Mouse (Mus musculus): ENCODE data around the gene Klrg1. TPM values are rescaled to one million over a fixed set of nuclear protein-coding genes. Genes with fewer than 3 reads are reported as not detected.

Klrg1 gene
- polyA plus RNA-seq, 1 experiment, result 1.1 TPM

DNA sequence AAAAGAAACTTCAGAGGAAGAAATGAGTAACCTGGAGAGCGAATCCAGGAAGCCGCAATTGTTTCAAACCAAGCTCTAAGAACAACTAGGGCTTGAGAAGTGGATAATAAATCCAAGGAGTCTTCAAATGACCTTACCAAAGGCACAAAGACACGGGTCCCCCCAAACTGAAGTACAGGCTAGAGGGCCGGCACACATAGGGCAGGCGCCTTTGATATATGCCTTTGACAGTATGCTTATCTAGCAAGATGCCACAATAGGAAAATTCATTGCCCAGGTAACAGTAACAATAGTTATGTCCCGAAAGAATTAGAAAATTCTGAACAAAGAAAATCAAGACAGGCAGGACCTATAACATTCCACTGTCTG, 25.4 kb upstream of the Klrg1 start:
- 73% methylated on average over 6 of the region's 6 CpGs for WGBS
- no peak for DNase-seq (ENCODE audit: low read depth in 1 of 2, low spot score in 2 of 2)
- H3K27me3 ChIP-seq (ENCODE audit: control insufficient read depth, insufficient read depth, low read length), result no peaks in the 10 kb centered on the region
- peaks cover 6% of the 10 kb centered on the region for H3K4me1 ChIP-seq (ENCODE audit: control insufficient read depth, insufficient read depth, insufficient read length)
- H3K4me3 ChIP-seq (ENCODE audit: extremely low read depth, insufficient read depth, insufficient read length), result no peak overlapping the region
- no peak for TF ChIP-seq POLR2A (IDR thresholded peaks at IDR 0.05; ENCODE audit: low read depth, low read length)
- TF ChIP-seq CTCF (IDR thresholded peaks at IDR 0.05; ENCODE audit: extremely low read depth, insufficient read depth, insufficient read length, insufficient replicate concordance), result no peak
- H3K36me3 ChIP-seq (ENCODE audit: control insufficient read depth, insufficient read depth, low read length), result peaks cover 1% of the 10 kb centered on the region; the same call in 1 of the 2 replicates
- no peak overlapping the region for H3K27ac ChIP-seq (ENCODE audit: insufficient read depth, low read length)

DNA sequence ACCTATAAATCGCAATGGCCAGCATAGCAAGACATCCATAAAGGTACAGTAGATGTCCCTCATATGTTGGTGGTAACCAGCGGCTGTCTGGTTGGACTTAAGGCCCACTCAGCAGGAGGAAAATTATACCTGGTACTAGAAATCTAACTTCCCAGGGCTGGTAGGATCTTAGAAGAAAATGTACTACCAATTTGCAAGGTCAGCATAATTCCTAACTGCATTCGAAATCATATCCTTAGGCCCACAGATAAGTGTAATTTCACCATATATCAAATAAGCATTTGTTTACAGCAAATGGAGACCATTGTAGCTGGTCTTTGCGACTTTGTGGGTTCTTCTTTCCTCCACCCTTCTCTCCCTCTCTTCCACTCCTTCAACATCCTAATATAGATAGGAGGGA, 24.0 kb upstream of the Klrg1 start:
- no peak for TF ChIP-seq CTCF (IDR thresholded peaks at IDR 0.05; ENCODE audit: extremely low read depth, insufficient read depth, insufficient read length, insufficient replicate concordance)
- TF ChIP-seq POLR2A (IDR thresholded peaks at IDR 0.05; ENCODE audit: low read depth, low read length), result no peak
- DNase-seq (ENCODE audit: low read depth in 1 of 2, low spot score in 2 of 2), result no peak
- 91% methylated on average over 4 of the region's 4 CpGs for WGBS
- H3K27ac ChIP-seq (ENCODE audit: insufficient read depth, low read length), result no peak overlapping the region
- no peaks in the 10 kb centered on the region for H3K36me3 ChIP-seq (ENCODE audit: control insufficient read depth, insufficient read depth, low read length)
- peaks cover 6% of the 10 kb centered on the region for H3K4me1 ChIP-seq (ENCODE audit: control insufficient read depth, insufficient read depth, insufficient read length)
- H3K4me3 ChIP-seq (ENCODE audit: extremely low read depth, insufficient read depth, insufficient read length), result no peak overlapping the region
- no peaks in the 10 kb centered on the region for H3K27me3 ChIP-seq (ENCODE audit: control insufficient read depth, insufficient read depth, low read length)

DNA sequence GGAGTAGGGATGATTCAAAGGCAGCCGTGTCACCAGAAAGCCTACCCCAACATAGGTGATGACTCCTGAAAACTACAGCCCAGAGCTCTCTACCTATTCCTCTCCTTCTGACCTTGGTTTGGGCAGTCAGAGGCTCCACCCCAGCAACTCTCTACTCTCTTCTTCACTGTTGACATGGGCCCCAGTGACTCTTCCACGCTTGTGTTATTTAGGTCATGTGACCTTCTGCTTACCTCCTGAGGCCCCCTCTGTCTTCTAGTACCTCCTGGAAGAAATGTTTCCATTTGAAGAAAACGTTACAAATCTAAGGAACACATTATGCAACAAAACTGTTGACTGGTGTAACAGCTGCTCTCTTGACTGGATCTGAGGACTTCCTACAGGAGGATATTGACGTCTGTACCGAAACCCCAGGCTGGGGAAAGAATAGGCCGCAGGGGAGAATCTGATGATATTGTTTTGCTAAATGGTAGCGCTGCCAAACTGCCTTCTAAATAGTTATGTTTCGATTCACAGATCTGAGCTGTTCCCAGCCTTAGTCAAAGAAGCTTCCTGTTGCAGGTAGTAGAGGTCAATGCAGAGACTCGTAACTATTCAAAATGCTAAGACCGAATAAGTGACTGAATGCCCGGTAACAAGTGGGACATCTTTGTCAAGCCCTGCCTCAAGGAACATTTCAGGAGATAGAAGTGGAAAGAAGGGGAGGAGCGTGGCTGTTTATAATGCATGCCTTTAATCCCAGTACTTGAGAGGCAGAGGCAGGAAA, 22.3 kb upstream of the Klrg1 start:
- DNase-seq (ENCODE audit: low read depth in 1 of 2, low spot score in 2 of 2), result no peak
- TF ChIP-seq CTCF (IDR thresholded peaks at IDR 0.05; ENCODE audit: extremely low read depth, insufficient read depth, insufficient read length, insufficient replicate concordance) (no peak), POLR2A (IDR thresholded peaks at IDR 0.05; ENCODE audit: low read depth, low read length) (no peak)
- Histone ChIP-seq H3K4me1 (ENCODE audit: control insufficient read depth, insufficient read depth, insufficient read length) (no peaks in the 10 kb centered on the region), H3K27ac (ENCODE audit: insufficient read depth, low read length) (no peak overlapping the region), H3K4me3 (ENCODE audit: extremely low read depth, insufficient read depth, insufficient read length) (no peak overlapping the region), H3K36me3 (ENCODE audit: control insufficient read depth, insufficient read depth, low read length) (no peaks in the 10 kb centered on the region), H3K27me3 (ENCODE audit: control insufficient read depth, insufficient read depth, low read length) (no peaks in the 10 kb centered on the region)
- 83% methylated on average over 12 of the region's 12 CpGs for WGBS

DNA sequence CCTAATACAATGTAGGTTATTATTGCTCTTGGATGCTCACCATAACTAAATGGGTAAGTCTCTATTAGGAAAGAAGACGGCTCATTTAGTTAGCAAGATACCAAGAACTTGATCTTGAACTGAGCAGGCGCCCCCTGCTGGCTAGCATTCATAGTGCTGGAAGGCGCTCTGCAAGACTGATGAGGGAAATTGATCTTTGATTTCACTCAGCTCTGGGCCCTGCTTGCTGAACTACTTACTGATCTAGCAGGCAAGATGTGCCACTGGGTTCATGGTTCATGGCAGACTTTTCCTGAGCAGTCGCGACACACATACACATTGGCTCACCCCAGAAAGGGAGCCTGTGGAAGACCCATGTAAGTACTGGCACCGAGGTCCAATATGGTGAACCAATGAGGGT, 21.7 kb upstream of the Klrg1 start:
- Histone ChIP-seq H3K36me3 (ENCODE audit: control insufficient read depth, insufficient read depth, low read length) (no peaks in the 10 kb centered on the region), H3K27me3 (ENCODE audit: control insufficient read depth, insufficient read depth, low read length) (no peaks in the 10 kb centered on the region), H3K4me1 (ENCODE audit: control insufficient read depth, insufficient read depth, insufficient read length) (no peaks in the 10 kb centered on the region), H3K27ac (ENCODE audit: insufficient read depth, low read length) (no peak overlapping the region), H3K4me3 (ENCODE audit: extremely low read depth, insufficient read depth, insufficient read length) (no peak overlapping the region)
- DNase-seq (ENCODE audit: low read depth in 1 of 2, low spot score in 2 of 2), result peak; percentile 48 to 72
- WGBS, result 40% methylated on average over 6 of the region's 6 CpGs
- no peak for TF ChIP-seq POLR2A (IDR thresholded peaks at IDR 0.05; ENCODE audit: low read depth, low read length)
- peak; percentile 68; the same call in 1 of the 2 replicates for TF ChIP-seq CTCF (IDR thresholded peaks at IDR 0.05; ENCODE audit: extremely low read depth, insufficient read depth, insufficient read length, insufficient replicate concordance)

DNA sequence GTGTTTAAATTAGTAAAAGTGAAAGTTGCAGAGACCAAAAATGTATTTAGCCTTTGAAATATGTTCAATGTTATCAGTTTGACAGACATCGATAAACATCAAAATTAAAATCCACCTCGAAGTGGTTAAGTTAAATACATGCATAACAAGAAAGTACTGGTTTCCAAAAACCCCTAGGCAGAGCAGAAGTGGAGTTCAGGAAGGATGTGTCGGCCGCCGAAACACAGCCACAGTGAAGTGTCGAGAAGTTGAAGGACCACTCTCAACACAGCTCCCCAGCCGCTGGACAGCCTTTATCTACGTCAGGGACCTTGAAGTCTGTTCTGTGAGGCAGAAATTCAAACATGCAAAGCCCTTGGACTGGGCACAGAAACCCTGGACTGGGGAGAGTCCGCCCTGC, 20.8 kb upstream of the Klrg1 start:
- H3K4me1 ChIP-seq (ENCODE audit: control insufficient read depth, insufficient read depth, insufficient read length), result no peaks in the 10 kb centered on the region

DNA sequence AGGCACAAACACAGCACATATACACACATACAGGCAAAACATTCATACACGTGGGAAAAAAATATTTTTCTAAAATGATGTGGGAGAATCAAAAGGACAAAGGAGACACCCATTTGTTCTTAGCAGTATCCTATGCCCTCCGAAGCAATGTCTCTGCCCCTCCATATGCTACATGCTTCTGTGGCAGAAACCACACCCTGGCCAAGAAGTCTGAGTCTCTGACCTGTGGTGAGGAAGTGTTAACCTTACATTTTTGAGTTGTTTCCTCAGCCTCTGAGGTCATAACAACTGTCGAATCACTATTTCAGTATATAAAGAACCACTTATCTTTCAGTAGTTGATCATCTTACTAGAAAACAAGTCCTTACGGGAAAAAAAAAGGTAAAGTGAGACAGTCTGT, 20.0 kb upstream of the Klrg1 start:
- no peaks in the 10 kb centered on the region for H3K4me1 ChIP-seq (ENCODE audit: control insufficient read depth, insufficient read depth, insufficient read length)
- no peak for DNase-seq (ENCODE audit: low read depth in 1 of 2, low spot score in 2 of 2)
- no peak overlapping the region for H3K4me3 ChIP-seq (ENCODE audit: extremely low read depth, insufficient read depth, insufficient read length)
- H3K27me3 ChIP-seq (ENCODE audit: control insufficient read depth, insufficient read depth, low read length), result no peaks in the 10 kb centered on the region
- no peak overlapping the region for H3K27ac ChIP-seq (ENCODE audit: insufficient read depth, low read length)
- no peaks in the 10 kb centered on the region for H3K36me3 ChIP-seq (ENCODE audit: control insufficient read depth, insufficient read depth, low read length)
- no peak for TF ChIP-seq CTCF (IDR thresholded peaks at IDR 0.05; ENCODE audit: extremely low read depth, insufficient read depth, insufficient read length, insufficient replicate concordance)
- no peak for TF ChIP-seq POLR2A (IDR thresholded peaks at IDR 0.05; ENCODE audit: low read depth, low read length)
- 58% methylated on average over 4 of the region's 4 CpGs for WGBS

More for the DNA sequence above, 20.8 kb upstream of the Klrg1 start:
- Histone ChIP-seq H3K27me3 (ENCODE audit: control insufficient read depth, insufficient read depth, low read length) (no peaks in the 10 kb centered on the region), H3K4me3 (ENCODE audit: extremely low read depth, insufficient read depth, insufficient read length) (no peak overlapping the region), H3K27ac (ENCODE audit: insufficient read depth, low read length) (no peak overlapping the region), H3K36me3 (ENCODE audit: control insufficient read depth, insufficient read depth, low read length) (no peaks in the 10 kb centered on the region)
- WGBS, result 57% methylated on average over 9 of the region's 9 CpGs
- TF ChIP-seq CTCF (IDR thresholded peaks at IDR 0.05; ENCODE audit: extremely low read depth, insufficient read depth, insufficient read length, insufficient replicate concordance), result no peak
- TF ChIP-seq POLR2A (IDR thresholded peaks at IDR 0.05; ENCODE audit: low read depth, low read length), result no peak
- no peak for DNase-seq (ENCODE audit: low read depth in 1 of 2, low spot score in 2 of 2)

DNA sequence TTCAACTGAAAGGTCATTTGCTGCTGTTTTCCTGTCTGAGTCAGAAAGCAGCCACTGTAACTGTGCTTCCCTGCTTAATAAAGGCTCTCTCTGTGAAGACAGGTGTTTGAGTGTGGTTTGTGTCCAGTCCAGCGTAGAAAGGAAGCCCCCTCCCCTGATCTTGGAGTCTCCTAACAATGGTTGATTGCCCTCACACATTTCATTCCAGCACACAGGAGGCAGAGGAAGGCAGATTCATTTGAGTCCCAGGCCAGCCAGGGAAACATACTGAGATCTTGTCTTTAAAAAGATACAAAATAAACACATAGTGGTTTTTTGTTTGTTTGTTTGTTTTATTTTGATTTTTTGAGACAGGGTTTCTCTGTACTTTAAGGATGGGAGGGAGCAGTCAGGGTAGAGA, 19.4 kb upstream of the Klrg1 start:
- Histone ChIP-seq H3K4me3 (ENCODE audit: extremely low read depth, insufficient read depth, insufficient read length) (no peak overlapping the region), H3K27me3 (ENCODE audit: control insufficient read depth, insufficient read depth, low read length) (no peaks in the 10 kb centered on the region), H3K36me3 (ENCODE audit: control insufficient read depth, insufficient read depth, low read length) (no peaks in the 10 kb centered on the region), H3K27ac (ENCODE audit: insufficient read depth, low read length) (no peak overlapping the region), H3K4me1 (ENCODE audit: control insufficient read depth, insufficient read depth, insufficient read length) (no peaks in the 10 kb centered on the region)
- TF ChIP-seq POLR2A (IDR thresholded peaks at IDR 0.05; ENCODE audit: low read depth, low read length) (no peak), CTCF (IDR thresholded peaks at IDR 0.05; ENCODE audit: extremely low read depth, insufficient read depth, insufficient read length, insufficient replicate concordance) (no peak)
- no peak for DNase-seq (ENCODE audit: low read depth in 1 of 2, low spot score in 2 of 2)
- 69% methylated on average over 1 of the region's 1 CpGs for whole genome bisulfite sequencing
